14 mouse cellular contexts compared by ENCODE assay signal in the genomic region with DNA sequence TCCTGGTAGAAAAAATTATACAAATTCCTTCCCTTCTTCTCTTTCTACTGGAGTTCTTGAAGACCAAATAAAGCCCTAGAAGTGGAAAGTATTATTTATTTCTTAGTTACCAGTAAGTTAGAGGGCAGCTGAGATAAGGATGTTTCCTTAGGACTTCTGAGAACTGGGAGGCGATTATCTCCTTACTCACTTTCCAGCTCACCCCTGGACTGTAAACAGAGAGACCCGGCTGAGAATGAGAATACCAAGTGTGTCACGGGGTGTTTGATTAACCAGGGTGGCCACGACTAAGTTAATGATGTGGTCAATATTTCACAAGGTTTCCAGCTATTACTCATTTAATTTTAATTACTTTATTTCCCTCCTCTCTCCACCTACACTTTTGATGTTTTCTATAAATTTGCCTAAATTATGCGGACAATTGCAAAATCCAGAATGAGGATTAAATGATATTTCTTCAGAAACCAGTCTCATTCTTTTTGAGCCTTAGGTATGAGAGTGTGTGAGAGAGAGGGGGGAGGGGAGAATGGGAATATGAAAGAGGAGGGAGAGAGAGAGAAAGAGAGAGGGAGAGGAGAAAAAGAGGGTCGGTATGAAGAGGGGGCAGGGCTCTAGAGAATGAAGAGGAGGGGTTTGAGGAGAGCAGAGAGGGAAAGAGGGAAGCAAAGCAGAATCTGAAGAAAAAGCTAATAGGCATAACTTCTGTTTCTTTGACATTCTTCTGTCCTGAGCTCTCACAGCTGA.
"Had no signal": no experiment of that assay in that cellular context is flagged by ENCODE, and none has a peak within 500 bp of the region (broad histone marks: within the 10 kb centered on the region; RNA-seq: fewer than 3 reads in every experiment).

No protein-coding gene starts in this region.

- H3K27me3 ChIP-seq: lung, embryonic 15.5 days; midbrain, embryonic 15.5 days; neural tube, embryonic 12.5 days had no signal

- H3K9ac ChIP-seq: lung, embryonic 15.5 days; midbrain, embryonic 15.5 days; neural tube, embryonic 12.5 days had no signal

- DNase-seq: lung, postnatal 14 days; right cerebral cortex, postnatal 4 days; spleen, adult 18-20 months; thymus, adult 2 months; thymus, postnatal 25 days had no signal

- H3K4me1 ChIP-seq: limb, embryonic 10.5 days; lung, embryonic 15.5 days; midbrain, embryonic 15.5 days; neural tube, embryonic 12.5 days had no signal

- H3K36me3 ChIP-seq: limb, embryonic 10.5 days; lung, embryonic 15.5 days; midbrain, embryonic 15.5 days; neural tube, embryonic 12.5 days had no signal

- H3K4me3 ChIP-seq: left cerebral cortex, adult 2 months; limb, embryonic 10.5 days; lung, embryonic 15.5 days; midbrain, embryonic 15.5 days; neural tube, embryonic 12.5 days had no signal

- H3K9me3 ChIP-seq: limb, embryonic 10.5 days; lung, embryonic 15.5 days; midbrain, embryonic 15.5 days; neural tube, embryonic 12.5 days had no signal

- ATAC-seq: hindbrain, postnatal 0 days; midbrain, embryonic 15.5 days had no signal

- H3K27ac ChIP-seq: hindbrain, postnatal 0 days; kidney, postnatal 0 days; left cerebral cortex, adult 2 months; limb, embryonic 10.5 days; lung, embryonic 15.5 days; macrophage; midbrain, embryonic 15.5 days; neural tube, embryonic 12.5 days had no signal

- H3K4me2 ChIP-seq: lung, embryonic 15.5 days; midbrain, embryonic 11.5 days; midbrain, embryonic 15.5 days; neural tube, embryonic 12.5 days had no signal
